Mouse (Mus musculus) small intestine, adult 2 months (tissue): Measurements from ENCODE around the gene Gpr183. TPM values are rescaled to one million over a fixed set of nuclear protein-coding genes. Genes with fewer than 3 reads are reported as not detected.

Experiments used
- H3K27ac ChIP-seq: fragments of 200-500 bp; 2 replicates; pipeline ENCODE4 v1.5.1; 2012; ENCODE audit warnings: low read depth, low read length, control low read depth, inconsistent platforms; ENCODE audit not compliant: insufficient read depth
- H3K27me3 ChIP-seq: fragments of 200-500 bp; 2 replicates; pipeline ENCODE4 v1.6.1; 2012; ENCODE audit warnings: mild to moderate bottlenecking, moderate library complexity, low read length, inconsistent platforms; ENCODE audit not compliant: control insufficient read depth, insufficient read depth
- H3K36me3 ChIP-seq: fragments of 200-500 bp; 2 replicates; pipeline ENCODE4 v1.6.1; 2012; ENCODE audit warnings: mild to moderate bottlenecking, low read length, control low read depth, inconsistent platforms; ENCODE audit not compliant: control insufficient read depth, insufficient read depth
- H3K4me1 ChIP-seq: fragments of 200-500 bp; 2 replicates; pipeline ENCODE4 v1.6.1; 2012; ENCODE audit warnings: low read length, inconsistent platforms, mixed read lengths; ENCODE audit not compliant: control insufficient read depth, insufficient read depth, insufficient read length
- H3K4me3 ChIP-seq: fragments of 200-500 bp; 2 replicates; pipeline ENCODE4 v1.5.1; 2012; ENCODE audit warnings: low read depth, mild to moderate bottlenecking, control low read depth, inconsistent platforms, low read length, moderate library complexity
- CTCF ChIP-seq: fragments of 200-500 bp; IDR thresholded peaks from 2 replicates; pipeline ENCODE4 v1.5.1; 2012; ENCODE audit warnings: low read depth, mild to moderate bottlenecking, control low read depth, inconsistent platforms, low read length, moderate library complexity, mixed read lengths; ENCODE audit not compliant: insufficient replicate concordance, insufficient read length; ENCODE audit errors: extremely low read depth
- POLR2A ChIP-seq: fragments of 200-500 bp; IDR thresholded peaks from 2 replicates; pipeline ENCODE4 v1.6.1; 2012; ENCODE audit warnings: low read depth, mild to moderate bottlenecking, control low read depth, inconsistent platforms, low read length, moderate library complexity
- WGBS: fragments of 180-500 bp; shearing (Covaris S2); methylation state at CpG from one replicate; pipeline ENCODE4 v1.1.7; 2018; 5-methylcytosine and 5-hydroxymethylcytosine counted together
- polyA plus RNA-seq: library from polyadenylated mRNA; depleted of rRNA; stranded (reverse); fragments of >200 nt; gene quantifications from 2 replicates; pipeline ENCODE4 v1.2.3, GENCODE M21; 2012; rRNA removed

The Gpr183 gene
- 1.3 and 1.8 TPM in 2 replicates for polyA plus RNA-seq

GRCm38 (mm10) chr14:121964990-121965389, at the start of gene Gpr183:
Gene Gpr183, minus strand, starts transcription at chr14:121965195.
- TF ChIP-seq CTCF = no peak
- TF ChIP-seq POLR2A = no peak
- Histone ChIP-seq H3K4me1 (peaks cover 11% of the 10 kb centered on the region), H3K36me3 (peaks cover 1% of the 10 kb centered on the region; the same call in 1 of the 2 replicates), H3K27me3 (no peaks in the 10 kb centered on the region), H3K27ac (peak within 1 kb of the TSS; percentile 44), H3K4me3 (no peak within 1 kb of the TSS; the same call in 1 of the 2 replicates)
- WGBS = 58% methylated on average over 6 of the region's 6 CpGs

- H3K27ac ChIP-seq = peak overlapping the region; percentile 69
- H3K4me3 ChIP-seq = no peak overlapping the region
- WGBS = 75% methylated on average over 14 of the region's 14 CpGs
- peaks cover 13% of the 10 kb centered on the region for H3K36me3 ChIP-seq
- H3K27me3 ChIP-seq = no peaks in the 10 kb centered on the region
- H3K4me1 ChIP-seq = peaks cover 15% of the 10 kb centered on the region
- TF ChIP-seq CTCF (no peak), POLR2A (no peak)
Measured at GRCm38 (mm10) chr14:122013417-122013951, 48.5 kb upstream of the Gpr183 start.

GRCm38 (mm10) chr14:122012814-122013213, 47.8 kb upstream of the Gpr183 start:
- no peaks in the 10 kb centered on the region for H3K27me3 ChIP-seq
- peaks cover 13% of the 10 kb centered on the region for H3K36me3 ChIP-seq
- peaks cover 19% of the 10 kb centered on the region for H3K4me1 ChIP-seq
- TF ChIP-seq POLR2A (no peak), CTCF (no peak)
- no peak overlapping the region for H3K27ac ChIP-seq
- WGBS = 79% methylated on average over 13 of the region's 13 CpGs
- no peak overlapping the region for H3K4me3 ChIP-seq

GRCm38 (mm10) chr14:122012193-122012592, 47.2 kb upstream of the Gpr183 start:
- Histone ChIP-seq H3K27me3 (no peaks in the 10 kb centered on the region), H3K36me3 (peaks cover 13% of the 10 kb centered on the region), H3K4me3 (no peak overlapping the region), H3K27ac (no peak overlapping the region; the same call in 1 of the 2 replicates), H3K4me1 (peaks cover 19% of the 10 kb centered on the region)
- 36% methylated on average over 5 of the region's 5 CpGs for WGBS
- no peak for TF ChIP-seq CTCF
- TF ChIP-seq POLR2A = no peak

GRCm38 (mm10) chr14:122011768-122012167, 46.8 kb upstream of the Gpr183 start:
- WGBS = 96% methylated on average over 8 of the region's 8 CpGs
- Histone ChIP-seq H3K27me3 (no peaks in the 10 kb centered on the region), H3K27ac (no peak overlapping the region; the same call in 1 of the 2 replicates), H3K4me1 (peaks cover 19% of the 10 kb centered on the region), H3K4me3 (no peak overlapping the region), H3K36me3 (peaks cover 13% of the 10 kb centered on the region)
- TF ChIP-seq POLR2A (no peak), CTCF (no peak)

- no peak for TF ChIP-seq CTCF
- TF ChIP-seq POLR2A = no peak
- peaks cover 19% of the 10 kb centered on the region for H3K4me1 ChIP-seq
- WGBS = 79% methylated on average over 7 of the region's 7 CpGs
- no peak overlapping the region for H3K27ac ChIP-seq
- no peak overlapping the region for H3K4me3 ChIP-seq
- peaks cover 13% of the 10 kb centered on the region for H3K36me3 ChIP-seq
- no peaks in the 10 kb centered on the region for H3K27me3 ChIP-seq
Measured at GRCm38 (mm10) chr14:122010301-122010700, 45.3 kb upstream of the Gpr183 start.

- Histone ChIP-seq H3K36me3 (peaks cover 10% of the 10 kb centered on the region), H3K4me1 (peaks cover 19% of the 10 kb centered on the region), H3K4me3 (no peak overlapping the region), H3K27ac (no peak overlapping the region), H3K27me3 (no peaks in the 10 kb centered on the region)
- 83% methylated on average over 13 of the region's 13 CpGs for WGBS
- TF ChIP-seq POLR2A (no peak), CTCF (no peak)
Measured at GRCm38 (mm10) chr14:122009502-122009901, 44.5 kb upstream of the Gpr183 start.

- Histone ChIP-seq H3K4me3 (no peak overlapping the region), H3K27me3 (no peaks in the 10 kb centered on the region), H3K36me3 (peaks cover 10% of the 10 kb centered on the region), H3K27ac (peak overlapping the region; percentile 76), H3K4me1 (peaks cover 16% of the 10 kb centered on the region)
- WGBS = 45% methylated on average over 4 of the region's 4 CpGs
- TF ChIP-seq CTCF (no peak), POLR2A (no peak)
Measured at GRCm38 (mm10) chr14:122008261-122008660, 43.3 kb upstream of the Gpr183 start.
